Mouse (Mus musculus): Measurements from ENCODE around the gene Ampd3.

Gene Ampd3

DNA sequence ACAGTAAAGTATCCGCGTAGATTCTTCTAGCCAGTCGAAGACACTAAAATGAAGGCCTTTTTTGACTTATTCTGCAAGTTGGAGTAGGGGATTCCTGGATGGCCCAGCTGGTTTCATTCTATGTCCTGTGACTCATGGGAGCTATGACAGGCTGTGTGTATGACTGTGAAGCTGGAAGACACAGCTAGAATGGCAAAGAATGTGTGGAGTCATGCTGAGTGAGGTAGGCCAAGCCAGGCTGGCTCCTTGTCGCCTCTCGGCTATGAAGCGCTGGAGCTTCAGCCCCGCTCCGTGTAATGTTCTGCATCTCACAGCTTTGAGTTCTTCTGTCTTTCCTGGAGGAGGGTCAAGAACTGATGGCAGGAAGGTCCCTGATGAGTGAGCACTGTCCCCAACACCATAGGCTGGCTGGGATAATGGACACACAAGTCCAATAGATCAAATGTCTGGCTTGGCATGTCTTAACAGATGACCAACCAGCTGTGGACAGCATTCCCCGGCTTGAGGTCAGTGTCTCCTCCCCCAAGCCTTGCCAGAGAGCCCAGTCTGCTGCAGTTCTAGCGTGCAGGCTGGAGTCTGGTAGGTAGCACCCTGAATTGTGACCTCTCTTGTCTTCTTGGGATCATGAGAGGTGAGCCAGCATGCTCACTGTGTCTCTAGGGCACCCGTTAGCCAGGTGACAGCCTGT lies 29.9 kb downstream of the Ampd3 start:
- no peak for DNase-seq (ENCODE audit: extremely low read depth, low read depth)

DNA sequence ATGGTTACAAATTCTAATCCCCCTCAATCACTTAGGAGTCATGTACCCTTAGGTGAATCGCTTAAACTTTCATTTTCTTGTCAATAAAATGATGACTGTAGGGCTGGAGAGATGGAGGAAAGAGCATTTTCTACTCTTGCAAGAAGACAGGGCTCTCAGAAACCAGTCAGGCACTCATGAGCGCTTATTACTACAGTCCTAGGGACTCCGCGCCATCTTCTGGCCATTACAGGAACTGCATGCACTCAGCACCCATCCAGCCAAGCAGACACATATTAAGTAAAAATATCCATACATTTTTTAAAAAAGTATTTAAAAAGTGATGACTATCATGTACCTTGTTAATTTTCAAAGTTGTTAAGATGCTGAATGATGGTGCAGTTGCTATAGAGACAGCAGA lies 33.0 kb downstream of the Ampd3 start:
- DNase-seq (ENCODE audit: extremely low read depth, low read depth): peak; percentile 56

DNA sequence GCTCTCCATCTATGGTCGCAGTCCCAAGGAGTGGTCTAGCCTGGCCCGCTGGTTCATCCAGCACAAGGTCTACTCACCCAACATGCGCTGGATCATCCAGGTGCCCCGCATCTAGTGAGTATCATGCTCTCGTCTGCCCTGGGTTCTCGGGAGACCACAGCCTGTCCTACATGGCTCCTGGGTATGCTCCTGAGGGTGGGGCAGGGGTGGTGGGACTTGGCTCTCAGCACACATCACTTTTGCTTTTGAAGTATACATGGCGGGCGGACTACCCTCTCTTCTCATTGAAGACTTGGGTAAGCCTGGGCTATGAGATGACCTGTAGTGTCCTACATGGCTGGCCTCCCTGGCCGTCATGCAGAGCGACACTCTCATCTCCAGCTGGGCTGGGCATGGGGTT lies 35.1 kb downstream of the Ampd3 start:
- DNase-seq (ENCODE audit: extremely low read depth, low read depth): no peak

DNA sequence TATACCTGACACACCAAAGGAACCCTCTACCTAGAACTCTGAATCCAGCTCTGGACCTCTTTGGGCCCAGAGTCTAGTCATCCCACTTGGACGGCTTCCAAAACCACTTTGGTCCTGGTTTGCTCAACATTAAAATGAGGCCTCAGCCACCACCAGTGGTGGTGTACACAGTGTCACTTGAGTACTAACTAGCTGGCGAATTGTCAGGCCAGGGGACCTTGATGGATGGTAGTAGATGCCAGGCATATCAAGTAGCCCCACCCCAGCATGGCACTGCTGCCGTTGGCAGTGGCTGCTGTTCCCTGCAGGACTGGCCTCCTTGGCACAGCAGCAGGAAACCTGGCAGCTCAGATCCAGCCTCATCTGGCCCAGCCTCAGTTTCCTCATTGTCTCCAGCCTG lies 36.3 kb downstream of the Ampd3 start:
- DNase-seq (ENCODE audit: extremely low read depth, low read depth): no peak

DNA sequence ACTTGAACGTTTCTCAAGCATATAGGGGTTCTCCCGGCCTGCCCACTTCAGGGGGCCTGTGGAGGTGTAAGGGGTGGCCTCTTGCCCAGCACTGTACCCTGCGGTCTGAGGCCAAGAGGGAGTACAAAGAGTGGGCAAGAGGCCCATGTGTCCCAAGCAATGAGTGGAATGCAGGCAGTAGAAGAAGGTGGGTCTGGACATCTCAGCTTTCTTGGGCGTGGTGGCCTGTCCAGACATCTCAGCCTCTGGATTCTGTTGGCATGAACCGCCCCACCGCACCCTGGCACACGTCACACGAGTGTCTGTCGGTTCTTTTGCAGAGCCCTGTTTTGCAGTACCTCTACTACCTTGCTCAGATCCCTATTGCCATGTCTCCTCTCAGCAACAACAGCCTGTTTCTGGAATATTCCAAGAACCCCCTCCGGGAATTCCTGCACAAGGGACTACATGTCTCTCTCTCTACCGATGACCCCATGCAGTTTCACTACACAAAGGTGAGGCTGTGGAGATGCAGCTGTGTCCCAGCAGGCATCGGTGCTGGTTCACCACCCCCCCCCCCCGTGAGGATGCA lies 39.5 kb downstream of the Ampd3 start:
- no peak for DNase-seq (ENCODE audit: extremely low read depth, low read depth)

DNA sequence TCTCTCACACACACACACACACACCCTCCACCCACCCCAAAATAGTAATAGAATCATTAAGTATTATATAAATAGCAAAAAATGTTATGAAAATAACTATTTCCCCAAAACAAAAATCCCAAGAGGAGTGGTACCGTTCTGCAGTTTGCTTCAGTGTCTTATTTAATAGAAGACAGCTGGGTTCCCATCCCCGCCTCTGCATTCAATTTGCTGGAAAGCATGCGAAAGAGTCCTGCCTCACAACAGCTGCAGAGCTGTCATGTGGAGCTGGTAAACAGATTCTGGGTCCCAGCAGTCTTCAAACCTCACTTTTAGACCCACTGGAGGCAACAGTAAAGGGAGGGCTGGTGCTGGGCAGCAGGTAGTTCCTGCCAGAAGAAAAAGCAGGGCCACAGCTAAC lies 41.0 kb downstream of the Ampd3 start:
- DNase-seq (ENCODE audit: extremely low read depth, low read depth): no peak

DNA sequence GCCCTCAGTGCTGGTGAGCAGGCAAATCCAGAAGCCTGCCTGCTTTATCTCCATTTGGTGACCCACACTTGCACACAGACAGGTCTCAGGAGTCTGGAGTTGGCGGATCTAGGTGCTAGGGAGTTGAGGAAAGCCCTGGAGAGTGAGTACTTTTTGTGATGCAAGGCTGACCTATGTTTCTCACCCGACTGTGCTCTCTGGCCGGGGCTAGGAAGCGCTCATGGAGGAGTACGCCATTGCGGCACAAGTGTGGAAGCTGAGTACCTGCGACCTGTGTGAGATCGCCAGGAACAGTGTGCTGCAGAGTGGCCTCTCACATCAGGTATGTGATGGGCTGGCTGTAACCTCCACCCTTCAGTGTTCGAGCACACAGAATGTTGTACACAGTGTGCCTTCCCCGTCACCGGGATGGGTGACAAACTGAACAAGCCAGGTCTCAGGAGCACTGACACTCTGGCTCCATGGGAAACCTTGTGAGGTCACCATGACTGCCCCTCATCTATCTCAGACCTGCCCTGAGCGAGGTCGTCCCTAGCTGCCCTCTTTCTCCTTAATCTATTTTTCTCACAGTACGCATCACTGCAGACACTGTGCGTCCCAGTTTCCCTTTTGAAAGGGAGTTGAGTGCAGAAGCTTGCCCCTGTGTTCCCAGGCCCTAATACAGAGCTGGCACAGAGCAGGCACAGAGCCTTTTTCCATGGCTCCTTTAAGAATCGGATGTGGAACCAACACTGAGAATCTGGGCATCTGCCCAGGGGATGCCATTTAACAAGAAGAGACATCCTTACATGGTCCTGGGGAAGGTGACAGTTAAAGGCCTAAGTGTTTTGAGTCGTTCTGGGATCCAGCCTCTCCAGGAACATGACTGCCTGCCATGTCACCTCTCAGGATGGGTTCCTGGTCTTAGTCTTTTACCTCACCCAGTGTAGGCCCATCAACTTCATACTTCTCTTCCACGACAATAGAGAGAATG lies 41.9 kb downstream of the Ampd3 start:
- DNase-seq (ENCODE audit: extremely low read depth, low read depth): no peak

DNA sequence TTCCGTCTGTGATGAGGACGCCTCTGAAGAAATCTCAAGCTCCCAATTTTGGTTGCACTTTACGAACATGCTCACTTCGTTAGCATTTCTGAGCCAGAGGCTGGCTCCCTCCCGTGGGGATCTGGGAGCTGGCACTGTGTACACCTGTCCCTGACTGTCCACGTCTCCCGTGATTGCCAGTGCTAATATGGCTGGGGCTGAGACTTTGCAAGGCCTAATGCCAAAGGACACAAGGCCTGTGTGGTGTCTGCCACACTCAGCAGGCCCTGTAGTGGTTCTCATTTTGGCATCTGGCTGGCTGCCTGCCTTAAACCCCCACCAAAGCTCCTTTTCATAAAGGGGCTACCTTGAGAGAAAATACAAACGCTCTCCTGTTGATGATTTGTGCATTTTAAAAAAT lies 43.0 kb downstream of the Ampd3 start:
- DNase-seq (ENCODE audit: extremely low read depth, low read depth): no peak

DNA sequence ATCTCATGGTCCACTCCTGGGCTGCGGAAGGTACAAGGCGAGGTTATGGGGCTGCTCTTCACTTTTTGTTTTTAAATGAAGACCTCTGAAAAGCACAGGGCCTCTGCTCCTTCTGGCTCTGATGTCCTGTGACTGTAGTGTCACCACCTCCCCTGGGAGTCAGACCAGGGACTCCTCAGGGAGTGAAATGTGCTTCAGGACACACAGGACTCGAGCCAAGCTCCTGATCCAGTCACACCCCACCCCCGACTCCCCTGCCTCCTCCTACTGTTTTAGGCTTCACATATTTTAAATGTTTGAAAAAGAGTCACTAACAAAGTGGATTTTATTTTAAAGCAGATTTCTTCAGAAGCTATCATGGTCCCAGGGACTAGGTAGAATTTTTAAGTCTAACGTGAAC lies 43.5 kb downstream of the Ampd3 start:
- no peak for DNase-seq (ENCODE audit: extremely low read depth, low read depth)

DNA sequence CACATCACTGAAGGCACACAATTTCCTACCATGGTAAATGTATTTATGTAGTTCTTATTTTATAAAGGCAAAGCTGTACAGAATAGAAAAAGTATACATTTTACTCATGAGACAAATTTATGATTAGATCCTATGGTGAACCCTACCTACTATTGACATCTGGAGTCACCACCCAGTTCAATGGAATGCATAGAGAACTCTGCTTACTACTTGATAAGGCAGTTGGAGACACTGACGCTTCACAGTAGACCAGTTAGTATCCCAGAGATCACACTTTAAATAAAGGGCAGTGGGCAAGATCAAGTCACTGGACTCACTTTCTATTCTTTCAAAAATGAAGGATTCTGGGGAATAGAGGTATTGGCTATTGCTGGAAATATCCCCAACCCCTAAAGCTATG lies 46.0 kb downstream of the Ampd3 start:
- no peak for DNase-seq (ENCODE audit: extremely low read depth, low read depth)

DNA sequence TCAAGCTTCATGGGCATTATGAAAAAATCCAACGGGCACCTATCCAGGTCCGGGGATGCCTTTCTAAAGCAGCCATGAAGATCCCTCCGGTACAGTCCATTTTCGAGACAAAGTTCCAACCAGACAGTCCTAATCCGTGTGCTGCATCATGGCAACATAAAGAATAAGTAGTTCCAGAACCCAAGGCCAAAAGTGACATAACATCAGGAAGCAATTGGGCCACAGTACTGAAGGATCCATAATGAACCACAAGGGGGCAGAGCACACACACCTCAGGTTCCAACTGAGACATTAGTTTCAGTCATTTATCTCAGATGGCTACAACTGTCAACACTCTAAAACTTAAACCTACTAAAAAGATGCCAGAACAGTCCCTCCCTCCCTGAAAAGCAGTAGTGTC lies 48.0 kb downstream of the Ampd3 start:
- DNase-seq (ENCODE audit: extremely low read depth, low read depth): peak; percentile 56

DNA sequence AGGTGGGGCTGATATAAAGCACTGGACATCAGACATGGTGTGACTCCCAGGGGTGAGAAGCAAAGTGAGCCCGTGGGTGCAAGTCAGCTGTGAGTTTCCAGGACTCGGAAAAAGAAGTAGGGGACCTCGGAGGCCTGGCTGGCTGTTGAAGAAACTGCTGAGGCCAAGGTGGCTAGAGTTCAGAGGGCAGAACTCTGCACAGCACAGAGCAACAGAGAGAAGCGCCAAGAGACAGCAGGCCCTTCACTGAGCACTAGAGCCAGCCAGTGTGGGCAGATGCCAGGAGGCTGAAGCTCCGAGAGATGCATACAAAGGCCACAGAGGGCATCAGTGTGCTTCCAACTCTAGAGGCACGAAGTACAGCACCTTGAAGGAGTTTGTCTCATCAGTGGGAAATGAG lies 50.2 kb downstream of the Ampd3 start:
- DNase-seq (ENCODE audit: extremely low read depth, low read depth): no peak

DNA sequence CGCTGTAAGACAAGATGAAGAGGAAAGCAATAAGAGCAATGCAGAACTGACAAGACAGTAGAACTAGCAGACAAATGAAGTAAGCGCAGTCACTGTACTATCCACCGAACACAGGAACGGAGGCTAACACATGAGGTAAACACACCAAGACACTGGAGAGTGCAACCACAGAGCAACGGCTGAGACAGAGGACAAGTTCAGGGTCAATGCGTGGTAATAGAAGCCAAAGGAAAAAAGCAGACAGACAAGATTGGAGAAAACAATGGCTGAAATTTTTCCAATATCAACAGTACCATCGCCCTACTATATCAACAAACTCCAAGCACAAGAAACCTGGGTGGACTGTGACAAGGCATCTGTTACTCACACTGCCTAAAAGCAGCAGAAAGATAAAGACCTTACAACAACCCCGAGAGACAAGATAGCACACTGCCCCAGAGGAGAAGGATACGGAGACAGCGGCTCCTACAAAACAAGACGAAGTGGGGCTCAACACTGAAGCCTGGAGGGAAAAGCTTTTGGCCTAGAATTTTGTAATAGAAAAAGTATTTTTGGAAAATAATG lies 50.9 kb downstream of the Ampd3 start:
- DNase-seq (ENCODE audit: extremely low read depth, low read depth): no peak

DNA sequence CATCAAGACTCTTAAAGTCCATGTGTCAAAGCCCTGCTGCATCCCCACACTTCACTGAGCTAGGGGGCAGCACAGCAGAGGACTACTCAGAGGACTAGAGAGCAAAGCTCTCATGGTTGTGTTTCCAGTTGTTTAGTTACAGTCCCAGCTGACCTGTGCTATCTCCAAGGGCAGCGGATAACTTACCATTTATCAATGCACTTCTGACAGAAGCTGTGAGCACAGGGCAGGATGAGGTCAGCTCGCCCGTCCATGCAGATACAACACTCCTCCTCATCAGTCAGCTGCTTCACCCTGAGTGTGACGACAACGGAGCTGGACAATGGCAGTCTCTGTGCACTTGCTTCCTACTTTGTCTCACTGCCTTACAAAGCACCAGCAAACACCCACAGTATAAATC lies 53.1 kb downstream of the Ampd3 start:
- no peak for DNase-seq (ENCODE audit: extremely low read depth, low read depth)

DNA sequence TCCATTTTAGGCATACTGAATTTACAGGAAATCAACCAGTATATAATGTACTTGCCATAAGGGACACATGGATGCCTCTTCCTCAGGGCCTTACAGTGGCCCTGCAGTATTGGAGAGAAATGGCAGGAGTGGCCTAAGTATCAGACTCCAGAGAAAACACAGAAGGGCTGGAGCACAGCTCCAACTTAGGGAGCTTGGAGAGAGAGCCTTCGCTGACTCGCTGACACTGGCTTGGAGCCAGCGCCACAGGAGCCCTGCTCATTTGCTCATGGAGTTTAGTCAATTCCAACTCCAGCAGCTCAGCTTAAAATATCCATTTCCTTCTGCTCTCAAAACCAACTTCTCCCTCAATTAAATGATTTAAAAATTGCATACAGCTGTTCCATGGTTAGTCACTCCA lies 53.6 kb downstream of the Ampd3 start:
- no peak for DNase-seq (ENCODE audit: extremely low read depth, low read depth)

DNA sequence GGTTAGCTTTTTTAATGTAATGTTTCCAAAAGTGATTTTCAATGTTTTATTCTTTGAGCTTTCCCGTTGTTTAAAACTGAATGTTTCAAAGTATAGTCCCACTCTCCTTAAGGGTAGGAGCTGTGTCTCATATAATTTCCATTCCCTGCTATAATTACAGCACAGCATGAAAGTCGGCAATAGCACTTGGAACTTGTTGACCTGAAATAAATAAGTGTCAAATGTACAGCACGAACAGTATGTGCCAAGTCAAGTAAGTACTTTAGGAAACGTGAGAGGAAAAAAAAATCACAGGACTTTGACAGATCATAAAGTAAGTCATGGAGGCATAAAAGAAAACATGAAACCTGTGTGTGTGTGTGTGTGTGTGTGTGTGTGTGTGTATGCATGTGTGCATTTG lies 54.0 kb downstream of the Ampd3 start:
- DNase-seq (ENCODE audit: extremely low read depth, low read depth): no peak

DNA sequence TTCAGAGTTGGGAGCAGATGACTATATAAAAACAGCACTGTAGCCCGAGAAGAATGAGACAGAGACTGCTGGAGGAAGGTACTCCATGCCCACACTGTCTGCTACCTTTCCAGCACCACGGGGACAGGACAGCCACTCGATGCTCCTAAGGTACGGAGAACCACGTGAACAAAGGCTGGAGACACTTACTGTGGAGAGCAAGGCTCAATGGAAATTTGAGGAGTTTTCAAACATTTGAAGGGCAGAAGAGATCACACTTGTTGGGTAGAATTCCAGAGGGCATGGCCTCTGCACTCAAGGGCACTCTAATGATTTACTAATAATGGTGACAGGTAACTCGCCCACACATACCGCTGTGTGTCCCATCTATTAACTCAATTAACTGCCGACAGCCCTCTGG lies 55.1 kb downstream of the Ampd3 start:
- no peak for DNase-seq (ENCODE audit: extremely low read depth, low read depth)

DNA sequence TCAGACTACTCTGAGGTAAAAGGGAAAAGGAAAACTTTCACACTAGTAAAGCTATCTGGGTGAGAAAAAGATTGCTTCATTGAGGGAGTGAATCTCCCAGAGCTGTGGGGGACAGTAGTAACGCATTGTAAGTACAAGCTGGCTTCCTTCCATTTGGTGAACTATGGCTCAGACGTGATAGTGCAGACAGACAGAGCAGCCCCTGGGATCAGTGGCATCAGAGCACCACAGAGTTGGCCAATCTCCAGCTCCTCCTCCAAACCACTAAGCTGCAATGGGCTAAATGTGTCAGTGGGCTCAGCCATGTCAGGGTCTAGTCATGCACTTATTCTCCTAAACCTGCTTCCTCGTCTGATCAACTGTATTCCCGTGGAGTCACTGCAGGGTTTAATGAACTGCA lies 55.6 kb downstream of the Ampd3 start:
- peak; percentile 74 for DNase-seq (ENCODE audit: extremely low read depth, low read depth)

DNA sequence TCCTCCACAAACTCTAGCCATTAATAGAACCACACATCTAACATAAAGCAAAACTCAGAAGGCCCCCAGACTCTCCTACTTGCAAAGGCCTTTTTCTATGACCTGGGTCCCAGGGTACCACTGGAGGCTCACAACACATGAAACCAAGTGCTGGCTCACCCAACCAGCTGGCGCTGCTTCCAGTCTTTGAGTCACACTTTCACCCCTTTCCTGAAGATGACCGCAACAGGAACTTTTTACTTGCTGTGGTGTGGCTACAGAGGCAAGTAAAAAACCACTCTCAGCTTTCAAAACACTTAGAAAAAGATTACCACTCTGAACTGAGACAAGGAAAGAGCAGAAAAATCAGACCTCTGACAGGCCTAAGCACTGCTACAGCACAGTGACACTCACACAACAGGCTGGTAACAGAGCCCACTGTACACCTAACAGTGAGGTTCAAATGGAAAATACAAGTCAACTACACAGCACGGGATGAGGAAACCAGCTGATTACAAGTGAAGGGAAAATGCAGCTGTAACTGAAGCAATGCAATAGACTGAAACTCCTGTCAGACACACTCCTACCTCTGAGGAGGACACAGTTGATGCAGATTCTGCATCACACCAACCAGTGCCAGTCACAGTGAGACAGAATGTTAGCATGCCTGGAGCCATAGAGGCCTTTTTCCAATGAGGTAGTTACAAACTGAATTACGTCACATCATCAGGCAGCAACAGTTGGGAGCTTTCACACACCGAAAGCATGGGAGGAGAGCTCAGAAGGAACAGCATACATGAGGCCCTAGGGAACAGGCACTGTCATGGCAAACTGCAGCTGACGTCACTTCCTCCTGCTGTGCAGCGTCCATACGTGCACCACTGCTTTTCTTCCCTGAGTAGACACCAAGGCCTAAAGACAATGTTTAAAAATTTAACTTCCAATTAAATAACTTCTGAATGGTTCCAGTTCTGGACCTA lies 56.3 kb downstream of the Ampd3 start:
- DNase-seq (ENCODE audit: extremely low read depth, low read depth): no peak

DNA sequence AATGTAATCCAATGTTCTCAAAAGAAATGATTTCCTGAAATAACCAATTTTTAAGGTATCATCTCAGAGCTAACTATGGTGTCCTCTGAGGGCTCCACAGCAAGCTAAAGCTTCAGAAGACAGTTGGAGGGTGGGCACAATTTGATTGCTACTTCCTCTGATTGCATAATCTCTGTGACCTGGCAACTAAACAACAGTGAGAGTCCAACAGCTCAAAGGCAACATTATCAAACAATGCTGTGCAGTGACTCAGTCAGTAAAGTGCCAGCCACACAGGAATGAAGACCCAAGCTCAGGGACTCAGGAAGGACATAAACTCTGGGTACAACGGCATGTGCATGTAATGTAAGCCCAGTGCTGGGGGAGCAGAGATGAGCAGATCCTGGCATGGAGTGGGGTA lies 65.0 kb downstream of the Ampd3 start:
- DNase-seq (ENCODE audit: extremely low read depth, low read depth): no peak

DNA sequence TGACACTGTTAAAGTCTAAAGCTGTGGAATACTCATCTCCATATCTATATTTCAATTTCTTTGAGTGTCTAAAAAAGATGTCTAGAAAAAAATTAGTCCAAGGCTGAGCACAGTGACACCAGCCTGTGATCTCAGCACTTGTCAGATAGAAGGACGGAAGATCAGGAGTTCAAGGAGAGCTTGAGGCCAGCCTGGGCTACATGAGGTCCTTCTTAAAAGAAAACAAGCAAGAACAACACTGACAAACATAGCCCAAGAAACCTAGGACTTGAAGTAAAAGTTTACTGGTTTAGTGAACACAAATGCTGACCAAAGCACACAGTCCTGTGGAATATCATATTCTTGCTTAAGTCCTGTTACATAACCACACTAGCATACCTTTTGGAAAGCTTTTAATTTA lies 66.0 kb downstream of the Ampd3 start:
- no peak for DNase-seq (ENCODE audit: extremely low read depth, low read depth)

All from MEL-GATA-1-ER (cell line).